Mouse (Mus musculus) G1E (cell line): ENCODE results near the gene Prkcb.

Source experiments
- CTCF ChIP-seq: IDR thresholded peaks from 2 replicates; pipeline ENCODE4 v1.5.1; 2012; ENCODE audit warnings: low read depth, low read length, inconsistent platforms, mixed read lengths
- GATA1 ChIP-seq: IDR thresholded peaks from 2 replicates; pipeline ENCODE4 v1.6.1; 2012; ENCODE audit warnings: borderline replicate concordance, low read length, inconsistent platforms, mixed read lengths
- TAL1 ChIP-seq: conservative IDR thresholded peaks from 2 replicates; pipeline ENCODE4 v1.6.1; 2012; ENCODE audit warnings: low read depth, low read length, inconsistent platforms, mixed read lengths

DNA sequence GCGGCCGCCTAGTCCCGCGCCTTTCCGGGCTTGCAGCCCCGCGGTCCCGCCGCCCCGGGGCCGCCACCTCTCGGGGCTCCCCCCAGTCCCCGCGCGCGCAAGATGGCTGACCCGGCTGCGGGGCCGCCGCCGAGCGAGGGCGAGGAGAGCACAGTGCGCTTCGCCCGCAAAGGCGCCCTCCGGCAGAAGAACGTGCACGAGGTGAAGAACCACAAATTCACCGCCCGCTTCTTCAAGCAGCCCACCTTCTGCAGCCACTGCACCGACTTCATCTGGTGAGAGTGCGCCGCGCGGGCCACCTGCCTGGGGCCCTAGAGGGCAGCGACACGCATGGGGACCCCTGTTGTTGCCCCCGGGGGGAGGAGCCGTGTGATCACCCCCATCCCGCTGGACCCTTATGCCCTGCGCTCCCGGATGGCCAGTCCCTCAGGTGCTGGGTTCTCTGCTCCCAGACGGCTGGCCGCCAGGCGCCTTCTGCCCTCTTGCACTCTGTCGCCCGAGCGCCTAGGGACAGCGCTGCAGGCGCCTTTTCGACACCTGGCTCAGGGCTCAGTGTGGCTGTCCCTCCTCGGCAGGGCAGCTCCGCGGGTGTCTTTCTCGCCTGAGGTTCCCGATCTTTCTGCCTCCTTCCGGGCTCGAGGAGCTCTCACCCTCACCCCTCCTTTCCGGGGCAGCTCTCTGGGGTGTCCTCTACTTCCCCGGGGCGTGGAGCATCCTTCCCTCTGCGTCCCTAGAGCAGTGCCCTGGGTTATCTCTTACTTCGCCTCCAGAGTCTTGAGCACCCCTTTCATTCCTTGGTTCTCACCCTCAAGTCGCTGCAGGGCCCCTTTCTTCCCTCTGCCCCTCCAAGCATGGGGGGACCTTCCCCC, 926 bp downstream of the Prkcb start:
- TF ChIP-seq CTCF (no peak), GATA1 (no peak), TAL1 (no peak)
